Mouse (Mus musculus): Measurements from ENCODE around the gene Il11. TPM values are rescaled to one million over a fixed set of nuclear protein-coding genes. Genes with fewer than 3 reads are reported as not detected.

Gene Il11
- polyA plus RNA-seq, 1 experiment from 2014 or later = 0.17 TPM

DNA sequence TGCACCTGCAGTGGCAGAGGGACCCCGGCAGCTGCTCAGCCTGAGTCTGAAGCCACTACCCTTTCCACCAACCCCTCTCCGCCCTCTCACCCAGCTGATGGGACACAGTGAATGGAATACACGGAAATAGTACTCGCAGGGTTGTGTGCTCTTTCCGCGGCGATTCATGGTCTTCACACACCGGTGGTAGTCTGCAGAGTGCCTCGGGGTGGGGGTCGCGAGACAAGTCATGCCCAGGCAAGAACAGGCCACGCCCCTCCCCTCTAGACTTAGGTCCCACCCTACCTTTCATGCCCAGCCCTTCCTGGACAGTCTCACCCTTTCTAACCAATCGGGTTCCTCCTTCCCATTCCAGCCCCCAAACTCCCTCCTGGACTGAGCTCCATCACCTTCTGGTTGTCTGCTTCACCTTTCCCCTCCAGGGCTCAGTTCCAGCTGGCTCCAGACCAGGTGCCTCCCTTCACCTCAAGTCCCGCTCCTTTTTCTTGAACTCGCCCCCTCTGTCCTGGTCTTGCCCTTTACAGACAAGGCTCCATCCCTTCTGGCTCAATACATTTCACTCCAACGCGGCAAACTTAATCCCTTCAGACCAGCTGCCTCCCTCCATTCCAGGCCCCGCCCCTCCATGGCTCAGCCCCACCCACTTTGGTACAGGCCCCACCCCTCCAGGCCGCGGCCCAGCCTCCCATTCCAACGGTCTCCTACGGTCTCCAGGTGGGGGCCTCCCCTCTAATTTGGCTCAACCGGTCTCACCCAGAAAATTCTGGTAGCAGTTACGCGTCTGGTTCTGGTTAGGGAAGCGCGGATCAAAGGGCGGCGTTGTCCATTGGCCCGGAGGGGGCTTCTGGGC lies 30.5 kb downstream of the Il11 start:
- Histone ChIP-seq H3K27ac (replicated peaks; ENCODE audit: low read depth, low read length) (no peak overlapping the region), H3K4me1 (ENCODE audit: control insufficient read depth, insufficient read depth, low read length) (peaks cover 14% of the 10 kb centered on the region), H3K9me3 (ENCODE audit: control insufficient read depth, low read length) (no peaks in the 10 kb centered on the region), H3K4me3 (replicated peaks; ENCODE audit: low read depth, low read length) (peak overlapping the region; percentile 28), H3K36me3 (ENCODE audit: control insufficient read depth, insufficient read depth, low read length) (peaks cover 6% of the 10 kb centered on the region; the same call in 1 of the 2 replicates), H3K27me3 (ENCODE audit: control insufficient read depth, insufficient read depth, low read length) (no peaks in the 10 kb centered on the region), H3K4me2 (ENCODE audit: low read length) (peak overlapping the region; percentile 50), H3K9ac (replicated peaks; ENCODE audit: low read length) (no peak overlapping the region)
- DNase-seq = peak; percentile 48
- peak; percentile 77 for ATAC-seq (ENCODE audit: low FRiP score, low TSS enrichment)
- 3% methylated on average over 30 of the region's 30 CpGs for WGBS

DNA sequence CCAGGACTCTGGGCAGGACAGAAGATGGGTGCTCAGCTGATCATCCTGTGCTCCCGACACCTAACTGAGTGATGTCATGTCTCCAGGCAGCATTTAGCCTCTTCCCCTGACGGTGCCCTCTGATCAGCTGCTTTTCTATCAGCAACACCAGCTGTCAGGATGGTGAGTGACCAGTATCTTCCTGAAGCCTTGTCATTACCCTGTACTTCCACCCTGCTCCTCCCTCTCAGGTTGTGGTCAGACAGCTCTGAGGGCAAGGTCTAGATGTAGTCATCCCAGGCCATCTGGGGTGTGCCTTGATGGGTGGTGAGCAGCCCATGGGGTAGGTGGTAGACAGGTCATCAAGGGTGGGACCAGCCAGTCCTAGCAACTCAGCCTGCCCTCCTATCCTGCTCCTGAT lies 33.5 kb downstream of the Il11 start:
- DNase-seq (no peak), ATAC-seq (ENCODE audit: low FRiP score, low TSS enrichment) (no peak)
- Histone ChIP-seq H3K27ac (replicated peaks; ENCODE audit: low read depth, low read length) (no peak overlapping the region), H3K4me3 (replicated peaks; ENCODE audit: low read depth, low read length) (no peak overlapping the region), H3K36me3 (ENCODE audit: control insufficient read depth, insufficient read depth, low read length) (peaks cover 27% of the 10 kb centered on the region), H3K4me1 (ENCODE audit: control insufficient read depth, insufficient read depth, low read length) (peaks cover 14% of the 10 kb centered on the region), H3K4me2 (ENCODE audit: low read length) (no peak overlapping the region), H3K9ac (replicated peaks; ENCODE audit: low read length) (no peak overlapping the region), H3K9me3 (ENCODE audit: control insufficient read depth, low read length) (no peaks in the 10 kb centered on the region), H3K27me3 (ENCODE audit: control insufficient read depth, insufficient read depth, low read length) (no peaks in the 10 kb centered on the region)
- WGBS = 89% methylated on average over 2 of the region's 2 CpGs

- DNase-seq (no peak), ATAC-seq (ENCODE audit: low FRiP score, low TSS enrichment) (no peak)
- no peak overlapping the region for H3K4me3 ChIP-seq (replicated peaks; ENCODE audit: low read depth, low read length)
- H3K4me1 ChIP-seq (ENCODE audit: control insufficient read depth, insufficient read depth, low read length) = peaks cover 14% of the 10 kb centered on the region
- no peak overlapping the region for H3K9ac ChIP-seq (replicated peaks; ENCODE audit: low read length)
- no peak overlapping the region for H3K27ac ChIP-seq (replicated peaks; ENCODE audit: low read depth, low read length)
- H3K4me2 ChIP-seq (ENCODE audit: low read length) = no peak overlapping the region
- 82% methylated on average over 4 of the region's 4 CpGs for WGBS
- no peaks in the 10 kb centered on the region for H3K27me3 ChIP-seq (ENCODE audit: control insufficient read depth, insufficient read depth, low read length)
- H3K36me3 ChIP-seq (ENCODE audit: control insufficient read depth, insufficient read depth, low read length) = peaks cover 32% of the 10 kb centered on the region
- no peaks in the 10 kb centered on the region for H3K9me3 ChIP-seq (ENCODE audit: control insufficient read depth, low read length)
Observed at GRCm38 (mm10) chr7:4748321-4748720, 34.3 kb downstream of the Il11 start.

DNA sequence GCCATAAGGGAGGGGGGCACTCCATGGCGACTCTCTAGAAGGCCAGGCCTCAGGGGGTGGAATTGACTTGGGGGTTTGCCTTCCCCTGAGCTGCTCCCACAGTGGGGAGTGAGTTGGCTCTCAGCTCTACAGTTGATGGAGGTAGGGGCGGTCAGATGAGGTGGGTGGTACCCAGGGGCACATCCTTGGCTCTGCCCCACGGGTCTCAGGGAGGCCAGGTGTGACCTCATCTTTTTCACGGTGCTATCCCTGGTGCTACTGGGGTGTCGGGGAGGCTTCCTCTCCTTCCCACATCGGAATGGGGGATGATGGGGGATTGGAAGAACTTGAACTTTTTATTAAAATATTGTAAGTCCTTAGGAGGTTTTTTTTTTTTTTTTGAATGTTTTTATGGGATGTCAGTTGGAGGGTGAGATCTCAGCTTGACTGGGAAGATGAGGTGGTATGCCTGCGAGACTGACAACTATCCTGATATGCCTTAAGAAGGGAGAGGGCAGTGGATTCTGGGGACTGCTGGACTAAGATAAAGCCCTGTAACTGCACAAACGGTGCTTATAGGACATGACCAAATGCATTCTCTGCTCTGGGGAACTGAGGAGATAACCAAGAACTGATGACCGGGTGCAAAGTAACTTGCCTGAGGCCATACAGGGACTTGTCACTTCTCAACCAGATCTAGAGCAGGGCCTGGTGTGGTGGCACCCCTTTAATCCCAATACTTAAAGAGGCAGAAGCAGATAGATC lies 35.3 kb downstream of the Il11 start:
- H3K4me3 ChIP-seq (replicated peaks; ENCODE audit: low read depth, low read length) = no peak overlapping the region
- H3K27me3 ChIP-seq (ENCODE audit: control insufficient read depth, insufficient read depth, low read length) = no peaks in the 10 kb centered on the region
- DNase-seq (no peak), ATAC-seq (ENCODE audit: low FRiP score, low TSS enrichment) (no peak)
- WGBS = 78% methylated on average over 9 of the region's 9 CpGs
- H3K4me1 ChIP-seq (ENCODE audit: control insufficient read depth, insufficient read depth, low read length) = peaks cover 13% of the 10 kb centered on the region
- no peak overlapping the region for H3K4me2 ChIP-seq (ENCODE audit: low read length)
- no peak overlapping the region for H3K9ac ChIP-seq (replicated peaks; ENCODE audit: low read length)
- H3K9me3 ChIP-seq (ENCODE audit: control insufficient read depth, low read length) = no peaks in the 10 kb centered on the region
- H3K36me3 ChIP-seq (ENCODE audit: control insufficient read depth, insufficient read depth, low read length) = peaks cover 38% of the 10 kb centered on the region
- H3K27ac ChIP-seq (replicated peaks; ENCODE audit: low read depth, low read length) = no peak overlapping the region

- H3K36me3 ChIP-seq (ENCODE audit: control insufficient read depth, insufficient read depth, low read length) = peaks cover 38% of the 10 kb centered on the region
- no peak for ATAC-seq (ENCODE audit: low FRiP score, low TSS enrichment)
- H3K9ac ChIP-seq (replicated peaks; ENCODE audit: low read length) = no peak overlapping the region
Observed at GRCm38 (mm10) chr7:4746326-4746980, 36.2 kb downstream of the Il11 start.

DNA sequence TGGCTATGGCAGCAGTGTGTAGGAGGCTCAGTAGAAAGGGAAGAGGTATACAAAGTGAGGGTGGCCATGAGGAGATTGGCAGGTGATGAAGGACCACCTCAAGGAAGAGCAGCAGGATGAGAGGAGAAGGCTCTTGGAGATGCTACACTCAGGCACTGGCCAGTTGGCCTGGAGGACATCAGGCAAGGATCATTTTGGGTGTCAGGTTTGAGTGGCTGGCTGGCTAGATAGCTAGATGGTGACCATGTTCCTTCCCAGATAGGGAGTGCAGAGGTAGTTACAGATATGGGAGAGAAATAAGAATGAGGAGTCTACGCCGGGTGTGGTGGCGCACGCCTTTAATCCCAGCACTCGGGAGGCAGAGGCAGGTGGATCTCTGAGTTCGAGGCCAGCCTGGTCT lies 37.8 kb downstream of the Il11 start:
- H3K9ac ChIP-seq (replicated peaks; ENCODE audit: low read length) = no peak overlapping the region
- H3K4me3 ChIP-seq (replicated peaks; ENCODE audit: low read depth, low read length) = no peak overlapping the region
- H3K36me3 ChIP-seq (ENCODE audit: control insufficient read depth, insufficient read depth, low read length) = peaks cover 38% of the 10 kb centered on the region
- over 99% methylated on average over 5 of the region's 6 CpGs for WGBS
- no peak overlapping the region for H3K27ac ChIP-seq (replicated peaks; ENCODE audit: low read depth, low read length)
- no peak for ATAC-seq (ENCODE audit: low FRiP score, low TSS enrichment)
- DNase-seq = no peak
- no peak overlapping the region for H3K4me2 ChIP-seq (ENCODE audit: low read length)
- H3K27me3 ChIP-seq (ENCODE audit: control insufficient read depth, insufficient read depth, low read length) = no peaks in the 10 kb centered on the region
- H3K9me3 ChIP-seq (ENCODE audit: control insufficient read depth, low read length) = no peaks in the 10 kb centered on the region
- peaks cover 19% of the 10 kb centered on the region for H3K4me1 ChIP-seq (ENCODE audit: control insufficient read depth, insufficient read depth, low read length)

More at GRCm38 (mm10) chr7:4746326-4746980, 36.2 kb downstream of the Il11 start:
- 82% methylated on average over 22 of the region's 22 CpGs for WGBS
- no peak for DNase-seq
- Histone ChIP-seq H3K9me3 (ENCODE audit: control insufficient read depth, low read length) (no peaks in the 10 kb centered on the region), H3K4me1 (ENCODE audit: control insufficient read depth, insufficient read depth, low read length) (peaks cover 13% of the 10 kb centered on the region), H3K27ac (replicated peaks; ENCODE audit: low read depth, low read length) (no peak overlapping the region), H3K4me3 (replicated peaks; ENCODE audit: low read depth, low read length) (no peak overlapping the region), H3K4me2 (ENCODE audit: low read length) (no peak overlapping the region), H3K27me3 (ENCODE audit: control insufficient read depth, insufficient read depth, low read length) (no peaks in the 10 kb centered on the region)

DNA sequence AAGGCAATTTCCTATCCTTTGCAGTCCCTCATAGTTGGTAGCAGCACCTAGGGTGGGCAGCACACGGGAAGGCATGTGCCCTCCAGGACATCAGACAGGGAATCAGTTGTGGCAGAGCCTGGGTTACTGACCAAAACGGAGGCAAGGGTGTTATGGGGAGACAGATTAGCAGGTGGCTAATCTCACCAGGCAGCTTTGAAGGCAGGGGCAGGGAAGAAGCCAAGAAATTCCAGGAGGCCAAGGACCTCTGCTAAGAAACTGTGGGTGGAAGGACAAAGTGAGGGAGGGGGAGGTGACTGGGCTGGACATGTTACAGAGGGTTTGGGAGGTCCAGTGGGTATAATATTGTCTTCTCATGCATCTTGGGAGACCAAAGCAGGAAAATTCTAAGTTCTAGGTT lies 39.3 kb downstream of the Il11 start:
- no peaks in the 10 kb centered on the region for H3K27me3 ChIP-seq (ENCODE audit: control insufficient read depth, insufficient read depth, low read length)
- H3K4me3 ChIP-seq (replicated peaks; ENCODE audit: low read depth, low read length) = no peak overlapping the region
- H3K9me3 ChIP-seq (ENCODE audit: control insufficient read depth, low read length) = no peaks in the 10 kb centered on the region
- peaks cover 34% of the 10 kb centered on the region for H3K36me3 ChIP-seq (ENCODE audit: control insufficient read depth, insufficient read depth, low read length)
- no peak overlapping the region for H3K4me2 ChIP-seq (ENCODE audit: low read length)
- ATAC-seq (ENCODE audit: low FRiP score, low TSS enrichment) = no peak
- no peak overlapping the region for H3K27ac ChIP-seq (replicated peaks; ENCODE audit: low read depth, low read length)
- WGBS = 62% methylated on average over 2 of the region's 2 CpGs
- no peak for DNase-seq
- peaks cover 28% of the 10 kb centered on the region for H3K4me1 ChIP-seq (ENCODE audit: control insufficient read depth, insufficient read depth, low read length)
- H3K9ac ChIP-seq (replicated peaks; ENCODE audit: low read length) = 0 out of 2 replicates have a peak overlapping the region, but pooled peaks have one; percentile 20

DNA sequence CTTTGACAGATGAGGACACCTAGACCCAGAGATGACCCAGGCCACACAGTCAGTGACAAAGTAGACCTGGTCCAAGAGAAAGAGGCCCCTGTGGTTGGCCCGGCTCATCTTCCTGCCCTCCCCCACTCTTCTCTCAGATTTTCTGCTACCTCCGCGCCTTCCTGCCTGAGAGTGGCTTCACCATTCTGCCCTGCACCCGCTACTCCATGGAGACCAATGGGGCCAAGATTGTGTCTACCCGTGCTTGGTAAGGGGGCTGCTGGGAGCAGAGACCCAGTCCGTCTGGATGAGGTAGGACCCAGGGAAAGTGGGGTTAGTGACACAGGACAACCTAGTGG lies 40.2 kb downstream of the Il11 start:
- Histone ChIP-seq H3K9me3 (ENCODE audit: control insufficient read depth, low read length) (no peaks in the 10 kb centered on the region), H3K36me3 (ENCODE audit: control insufficient read depth, insufficient read depth, low read length) (peaks cover 34% of the 10 kb centered on the region), H3K27me3 (ENCODE audit: control insufficient read depth, insufficient read depth, low read length) (no peaks in the 10 kb centered on the region), H3K4me2 (ENCODE audit: low read length) (peak overlapping the region; percentile 72), H3K27ac (replicated peaks; ENCODE audit: low read depth, low read length) (no peak overlapping the region), H3K4me1 (ENCODE audit: control insufficient read depth, insufficient read depth, low read length) (peaks cover 29% of the 10 kb centered on the region), H3K9ac (replicated peaks; ENCODE audit: low read length) (no peak overlapping the region), H3K4me3 (replicated peaks; ENCODE audit: low read depth, low read length) (no peak overlapping the region)
- DNase-seq = no peak
- 87% methylated on average over 6 of the region's 6 CpGs for WGBS
- ATAC-seq (ENCODE audit: low FRiP score, low TSS enrichment) = no peak

All from midbrain, embryonic 14.5 days (tissue).